Mouse (Mus musculus) embryonic facial prominence, embryonic 11.5 days (tissue): Measurements from ENCODE around the gene Fcrl5. TPM values are rescaled to one million over a fixed set of nuclear protein-coding genes. Genes with fewer than 3 reads are reported as not detected.

Source experiments
- ATAC-seq: fragments of 200-750 bp; cut with Nextera tagmentation; replicated peaks from 2 replicates; pipeline ENCODE4 v1.8.0; 2017; ENCODE audit warnings: low read depth; ENCODE audit not compliant: insufficient number of reproducible peaks, low FRiP score, low TSS enrichment
- DNase-seq: peaks from one replicate; pipeline ENCODE4 v3.0.0-alpha.2; 2015; ENCODE audit warnings: low spot score
- H3K27ac ChIP-seq: fragments of 300-500 bp; sonication (generic); replicated peaks from 2 replicates; pipeline ENCODE4 v1.5.1; 2014; ENCODE audit warnings: mild to moderate bottlenecking, low read depth, low read length, control low read depth
- H3K27me3 ChIP-seq: fragments of 300-500 bp; sonication (generic); 2 replicates; pipeline ENCODE4 v1.6.1; 2014; ENCODE audit warnings: mild to moderate bottlenecking, low read length, moderate library complexity, mixed read lengths; ENCODE audit not compliant: control insufficient read depth, insufficient read depth
- H3K36me3 ChIP-seq: fragments of 300-500 bp; sonication (generic); replicated peaks from 2 replicates; pipeline ENCODE4 v1.6.1; 2014; ENCODE audit warnings: low read depth, mild to moderate bottlenecking, low read length, moderate library complexity, mixed read lengths; ENCODE audit not compliant: control insufficient read depth, insufficient read depth
- H3K4me1 ChIP-seq: fragments of 300-500 bp; sonication (generic); 2 replicates; pipeline ENCODE4 v1.6.1; 2014; ENCODE audit warnings: low read length, mixed read lengths; ENCODE audit not compliant: control insufficient read depth, insufficient read depth
- H3K4me2 ChIP-seq: fragments of 300-500 bp; sonication (generic); 2 replicates; pipeline ENCODE4 v1.6.1; 2014; ENCODE audit warnings: low read depth, mild to moderate bottlenecking, control low read depth, low read length, moderate library complexity
- H3K4me3 ChIP-seq: fragments of 300-500 bp; sonication (generic); 2 replicates; pipeline ENCODE4 v1.5.1; 2014; ENCODE audit warnings: low read depth, low read length, control low read depth
- H3K9ac ChIP-seq: fragments of 300-500 bp; sonication (generic); replicated peaks from 2 replicates; pipeline ENCODE4 v1.6.1; 2014; ENCODE audit warnings: mild to moderate bottlenecking, control low read depth, low read length
- H3K9me3 ChIP-seq: fragments of 300-500 bp; sonication (generic); replicated peaks from 2 replicates; pipeline ENCODE4 v1.6.1; 2016; ENCODE audit warnings: mild to moderate bottlenecking, low read length, inconsistent platforms, mixed read lengths; ENCODE audit not compliant: control insufficient read depth
- WGBS: fragments of 180-500 bp; shearing (Covaris S2); extraction: QIAGEN DNeasy Blood & Tissue Kit; methylation state at CpG from one replicate; pipeline ENCODE4 v1.1.7; 2014; 5-methylcytosine and 5-hydroxymethylcytosine counted together
- polyA plus RNA-seq: library from polyadenylated mRNA; unstranded; fragments of >200 nt; fragmentation: Nextera tagmentation; extraction: Ambion mirVana; gene quantifications from 2 replicates; pipeline ENCODE4 v1.2.1, GENCODE M21; 2014

Fcrl5 gene
- polyA plus RNA-seq, 1 experiment from 2014 or later = not detected

DNA sequence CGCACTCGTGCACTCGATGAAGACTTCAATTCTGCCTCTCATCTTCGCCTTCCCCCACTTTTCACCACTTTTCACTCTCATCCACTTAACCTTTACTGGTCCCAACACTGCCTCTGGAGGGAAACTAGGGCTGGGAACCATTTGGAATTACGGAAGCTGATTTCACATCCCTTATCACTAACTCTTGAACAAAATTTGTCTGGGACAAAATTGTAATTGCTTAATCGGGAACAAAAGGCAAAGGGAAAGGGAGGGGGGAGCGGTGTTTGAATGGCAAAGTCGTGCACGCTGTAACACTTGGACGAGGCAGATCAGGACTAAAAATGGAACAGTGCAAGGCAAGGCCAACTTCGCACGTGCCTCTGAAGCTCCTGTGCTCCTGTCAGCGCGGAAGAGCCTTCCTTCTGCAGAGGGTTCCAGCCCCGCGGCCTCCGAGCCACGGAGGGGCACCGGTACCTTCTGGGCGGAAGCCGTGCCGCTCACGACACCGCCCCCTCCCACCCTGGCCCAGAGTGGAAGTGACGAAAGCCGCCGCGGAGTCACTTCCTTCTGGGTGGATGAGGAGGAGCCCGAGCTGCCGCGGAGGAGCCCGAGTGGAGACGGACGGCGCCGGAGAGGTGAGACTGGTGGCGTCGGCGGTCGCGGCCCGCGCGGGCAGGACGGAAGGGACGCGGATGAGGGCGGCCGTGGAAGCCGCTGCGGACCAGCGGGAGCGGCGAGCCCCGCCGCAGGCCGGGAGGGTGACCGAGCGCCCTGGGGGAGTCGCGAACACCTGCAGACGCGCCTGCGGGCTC lies 89.7 kb downstream of the Fcrl5 start, which contains the start of gene Etv3:
Gene Etv3 (plus strand): TSS at position 365 of the 794 bp plus-strand sequence.
- Histone ChIP-seq H3K4me2 (peak within 1 kb of the TSS; percentile 82), H3K27ac (peak within 1 kb of the TSS; percentile 59), H3K36me3 (peaks cover 3% of the 10 kb centered on the region), H3K4me3 (peak within 1 kb of the TSS; percentile 99), H3K27me3 (no peaks in the 10 kb centered on the region), H3K9me3 (no peaks in the 10 kb centered on the region), H3K9ac (peak within 1 kb of the TSS; percentile 97), H3K4me1 (no peaks in the 10 kb centered on the region; the same call in 1 of the 2 replicates)
- peak; percentile 93 for DNase-seq
- 6% methylated on average over 63 of the region's 64 CpGs for WGBS
- ATAC-seq = peak; percentile 97

DNA sequence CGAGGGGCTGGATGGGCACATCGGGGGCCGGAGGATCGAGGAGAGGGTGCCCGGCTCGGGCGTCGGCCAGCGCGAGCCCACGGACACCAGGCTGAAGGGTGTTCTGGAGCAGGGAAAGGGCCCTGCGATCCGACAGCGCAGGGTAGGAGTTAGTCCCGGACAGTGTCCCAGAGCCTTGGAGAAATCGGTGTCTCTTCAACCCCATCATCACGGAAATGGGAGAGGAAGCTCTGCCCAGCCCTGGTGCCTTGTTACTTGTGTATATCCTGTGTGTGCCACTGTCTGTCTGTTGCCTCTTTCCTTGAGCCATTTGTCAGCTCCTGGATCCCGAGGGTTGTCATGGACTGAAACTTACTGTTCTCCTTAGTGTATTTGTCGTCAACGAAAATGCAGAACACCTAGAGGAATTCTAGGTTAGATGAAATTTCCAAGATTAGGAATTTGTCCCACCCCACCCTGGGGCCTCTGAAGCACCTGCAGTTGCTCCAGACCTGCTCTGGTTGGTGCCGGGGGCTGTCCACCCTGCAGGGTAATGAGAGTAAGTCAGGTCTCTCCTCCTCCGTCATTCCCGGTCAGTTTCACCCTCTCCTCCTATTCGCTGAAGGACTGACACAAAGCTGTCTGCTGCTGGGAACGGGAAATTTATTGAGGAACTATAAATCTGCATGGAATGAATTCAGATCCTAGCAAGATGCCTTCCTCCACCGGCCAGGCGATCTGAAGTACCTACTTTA lies 90.4 kb downstream of the Fcrl5 start:
- H3K27ac ChIP-seq = peak overlapping the region; percentile 59; the same call in 1 of the 2 replicates
- no peak for DNase-seq
- peak; percentile 54 for ATAC-seq
- H3K4me2 ChIP-seq = peak overlapping the region; percentile 82
- 8% methylated on average over 27 of the region's 27 CpGs for WGBS
- peaks cover 3% of the 10 kb centered on the region for H3K36me3 ChIP-seq
- no peaks in the 10 kb centered on the region for H3K9me3 ChIP-seq
- H3K27me3 ChIP-seq = no peaks in the 10 kb centered on the region
- peak overlapping the region; percentile 97 for H3K9ac ChIP-seq
- H3K4me1 ChIP-seq = no peaks in the 10 kb centered on the region; the same call in 1 of the 2 replicates
- peak overlapping the region; percentile 99 for H3K4me3 ChIP-seq

DNA sequence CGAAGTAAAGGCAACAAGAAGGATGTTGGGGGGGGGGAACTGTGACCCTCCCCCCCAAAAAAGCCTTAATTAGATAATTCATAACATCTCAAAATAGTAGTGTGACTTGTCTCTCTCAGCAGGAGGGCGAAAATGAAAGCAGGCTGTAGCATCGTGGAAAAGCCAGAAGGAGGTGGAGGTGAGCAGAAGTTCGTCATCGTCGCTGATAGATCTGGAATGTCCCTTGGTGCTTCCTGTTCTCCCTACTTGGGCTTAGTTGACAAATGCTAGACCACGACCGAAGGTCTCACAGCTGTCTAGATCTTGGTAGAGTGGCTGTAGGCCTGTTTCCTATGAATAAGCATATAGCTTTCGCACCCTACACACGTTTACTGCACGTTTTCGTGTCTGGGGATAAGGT lies 91.6 kb downstream of the Fcrl5 start:
- H3K4me2 ChIP-seq = no peak overlapping the region
- no peak for ATAC-seq
- 87% methylated on average over 12 of the region's 12 CpGs for WGBS

DNA sequence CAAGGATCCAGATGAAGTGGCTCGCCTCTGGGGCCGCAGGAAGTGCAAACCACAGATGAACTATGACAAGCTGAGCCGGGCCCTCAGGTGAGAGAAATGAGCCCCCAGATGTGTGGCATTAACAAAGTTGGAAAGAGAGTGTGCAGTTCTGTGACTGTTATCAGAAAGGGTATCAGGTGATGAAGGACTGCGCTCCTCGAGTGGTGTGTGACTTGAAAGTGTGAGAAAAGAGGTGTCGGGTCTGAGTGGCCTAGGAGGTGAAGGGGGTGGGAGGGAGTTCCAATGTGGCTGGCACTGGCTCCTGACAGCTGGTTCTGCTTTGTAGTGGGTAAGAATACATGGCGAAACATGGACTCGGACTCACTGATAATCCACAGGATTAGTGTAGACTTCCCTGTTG lies 92.4 kb downstream of the Fcrl5 start:
- DNase-seq (no peak), ATAC-seq (no peak)
- no peaks in the 10 kb centered on the region for H3K9me3 ChIP-seq
- no peak overlapping the region for H3K4me3 ChIP-seq
- H3K27ac ChIP-seq = no peak overlapping the region
- no peaks in the 10 kb centered on the region; the same call in 1 of the 2 replicates for H3K4me1 ChIP-seq
- no peak overlapping the region for H3K4me2 ChIP-seq
- 90% methylated on average over 8 of the region's 8 CpGs for WGBS
- no peaks in the 10 kb centered on the region for H3K27me3 ChIP-seq
- peaks cover 3% of the 10 kb centered on the region for H3K36me3 ChIP-seq
- no peak overlapping the region for H3K9ac ChIP-seq

More for the DNA sequence above, 91.6 kb downstream of the Fcrl5 start:
- Histone ChIP-seq H3K27ac (no peak overlapping the region), H3K9ac (no peak overlapping the region), H3K27me3 (no peaks in the 10 kb centered on the region), H3K4me1 (no peaks in the 10 kb centered on the region; the same call in 1 of the 2 replicates), H3K9me3 (no peaks in the 10 kb centered on the region), H3K4me3 (no peak overlapping the region), H3K36me3 (peaks cover 3% of the 10 kb centered on the region)
- DNase-seq = no peak

GRCm38 (mm10) chr3:87528841-87529240 lies 93.3 kb downstream of the Fcrl5 start:
- Histone ChIP-seq H3K4me3 (no peak overlapping the region), H3K4me1 (no peaks in the 10 kb centered on the region; the same call in 1 of the 2 replicates), H3K9ac (no peak overlapping the region), H3K27me3 (no peaks in the 10 kb centered on the region), H3K9me3 (no peaks in the 10 kb centered on the region), H3K27ac (no peak overlapping the region), H3K36me3 (peaks cover 3% of the 10 kb centered on the region), H3K4me2 (no peak overlapping the region)
- DNase-seq (no peak), ATAC-seq (no peak)
- 91% methylated on average over 8 of the region's 8 CpGs for WGBS

GRCm38 (mm10) chr3:87529568-87529967 lies 94.0 kb downstream of the Fcrl5 start:
- peaks cover 3% of the 10 kb centered on the region for H3K36me3 ChIP-seq
- H3K4me2 ChIP-seq = no peak overlapping the region
- DNase-seq = no peak
- WGBS = 92% methylated on average over 11 of the region's 11 CpGs
- no peak for ATAC-seq
- H3K27ac ChIP-seq = no peak overlapping the region
- H3K27me3 ChIP-seq = no peaks in the 10 kb centered on the region
- no peaks in the 10 kb centered on the region for H3K9me3 ChIP-seq
- H3K9ac ChIP-seq = no peak overlapping the region
- no peak overlapping the region for H3K4me3 ChIP-seq
- no peaks in the 10 kb centered on the region; the same call in 1 of the 2 replicates for H3K4me1 ChIP-seq

DNA sequence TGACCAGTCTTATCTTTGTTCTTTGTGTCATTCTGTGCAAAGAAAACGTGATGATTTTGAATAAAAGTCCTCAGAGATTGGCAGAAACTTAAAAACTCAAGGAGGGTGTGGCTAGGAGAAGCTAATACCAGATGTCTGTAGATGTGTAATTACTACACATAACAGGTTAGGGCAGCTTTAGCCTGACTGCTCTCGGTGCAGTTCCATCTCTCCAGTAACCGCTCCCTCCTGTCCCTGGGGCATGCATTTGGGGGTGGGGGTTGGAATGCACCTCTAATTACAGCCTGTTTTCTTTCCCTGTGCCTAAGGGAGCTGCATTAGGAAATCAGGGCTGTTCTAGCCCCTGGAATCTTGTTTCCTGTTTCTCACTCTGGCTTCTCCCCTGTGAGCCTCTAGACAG lies 94.7 kb downstream of the Fcrl5 start:
- DNase-seq = no peak
- Histone ChIP-seq H3K4me3 (no peak overlapping the region), H3K9me3 (no peaks in the 10 kb centered on the region), H3K4me2 (no peak overlapping the region), H3K27me3 (no peaks in the 10 kb centered on the region), H3K36me3 (peaks cover 3% of the 10 kb centered on the region), H3K4me1 (no peaks in the 10 kb centered on the region; the same call in 1 of the 2 replicates), H3K27ac (no peak overlapping the region), H3K9ac (no peak overlapping the region)
- ATAC-seq = no peak
- 76% methylated on average over 3 of the region's 3 CpGs for WGBS
